In the genomic region with DNA sequence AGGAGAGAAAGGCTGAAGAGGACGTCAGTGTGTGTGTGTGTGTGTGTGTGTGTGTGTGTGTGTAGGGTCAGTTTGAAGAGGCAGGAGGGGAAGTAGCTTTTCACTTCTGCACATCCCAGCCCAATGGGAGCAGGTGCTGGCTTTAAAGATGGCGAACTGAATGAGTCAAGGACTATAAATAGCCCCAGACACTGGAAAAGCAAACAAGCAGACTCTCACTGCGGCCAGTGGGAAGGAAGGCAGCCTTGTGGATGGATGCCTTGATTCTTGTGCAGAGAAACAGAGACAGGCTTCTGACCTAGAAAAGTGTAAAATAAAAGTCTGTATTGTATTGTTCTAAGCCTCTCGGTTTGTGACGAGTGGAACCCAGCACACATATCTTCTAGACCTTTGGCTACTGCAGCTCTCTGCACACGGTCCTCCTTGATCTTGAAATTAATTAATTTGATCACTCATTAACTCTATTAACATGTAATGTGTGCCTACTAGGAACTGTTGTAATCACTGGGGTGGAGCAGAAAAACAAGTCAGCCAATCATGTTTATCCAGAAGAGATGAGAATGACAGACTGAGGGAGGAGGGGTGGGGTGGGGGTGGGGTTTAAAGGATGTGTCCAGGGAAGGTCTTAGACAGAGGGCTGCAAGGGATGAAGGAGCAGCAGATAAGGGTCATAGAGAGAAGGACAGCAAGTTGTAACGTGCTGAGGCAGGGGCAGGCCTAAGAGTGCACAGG, we compare ENCODE assay signal across 9 mouse cellular contexts.
A peak's percentile ranks its signal among the peaks of the same experiment; 100 is the strongest.
DNase-seq lines count a peak whose midpoint lies in the region; ATAC-seq and TF ChIP-seq lines count a peak whose summit lies in the region.
"Had no signal": no experiment of that assay in that cellular context is flagged by ENCODE, and none has a peak within 500 bp of the region (broad histone marks: within the 10 kb centered on the region; RNA-seq: fewer than 3 reads in every experiment).

No protein-coding gene starts in this region.

- no peaks in the 10 kb centered on the region for H3K9me3 ChIP-seq in heart, embryonic 11.5 days (replicated peaks; ENCODE audit: control insufficient read depth, low read length)
- no peaks in the 10 kb centered on the region for H3K9me3 ChIP-seq in liver, embryonic 15.5 days (replicated peaks)

- no peak for TF ChIP-seq CTCF in kidney, adult 2 months (conservative IDR thresholded peaks at IDR 0.05; ENCODE audit: insufficient read depth, insufficient read length, low read depth, low read length)

- no peak overlapping the region for H3K4me3 ChIP-seq in heart, embryonic 11.5 days (ENCODE audit: low read depth, low read length)
- H3K4me3 ChIP-seq in kidney, adult 2 months (ENCODE audit: insufficient read depth, low read depth, low read length) = no peak overlapping the region
- no peak overlapping the region for H3K4me3 ChIP-seq in liver, embryonic 15.5 days (replicated peaks)

- WGBS in heart, embryonic 11.5 days (ENCODE audit: insufficient replicate concordance) = 36% methylated on average over 7 of the region's 7 CpGs
- WGBS in kidney, adult 2 months = 39% methylated on average over 7 of the region's 7 CpGs
- 50% methylated on average over 7 of the region's 7 CpGs for WGBS in liver, embryonic 15.5 days (ENCODE audit: insufficient replicate concordance)

- DNase-seq in heart, adult 8-10 months (ENCODE audit: low spot score) = no peak
- peak; percentile 67 for DNase-seq in MN1 (ENCODE audit: low spot score)
- DNase-seq in kidney, adult 2 months = peak; percentile 55
- no peak for DNase-seq in right cerebral cortex, adult 18-20 months
- no peak for DNase-seq in testis, postnatal 10 days (ENCODE audit: low spot score)
- DNase-seq in ovary, postnatal 36 days (ENCODE audit: low spot score) = no peak
- DNase-seq: lung, postnatal 14 days had no signal

- no peaks in the 10 kb centered on the region for H3K27me3 ChIP-seq in heart, embryonic 11.5 days (ENCODE audit: control insufficient read depth, insufficient read depth, low read length)
- H3K27me3 ChIP-seq in kidney, adult 2 months (replicated peaks; ENCODE audit: control insufficient read depth, insufficient read depth, low read length) = no peaks in the 10 kb centered on the region
- H3K27me3 ChIP-seq in liver, embryonic 15.5 days = no peaks in the 10 kb centered on the region

- peaks cover 15% of the 10 kb centered on the region for H3K4me1 ChIP-seq in heart, embryonic 11.5 days (ENCODE audit: control insufficient read depth, insufficient read depth, low read length)
- peaks cover 8% of the 10 kb centered on the region; the same call in 1 of the 2 replicates for H3K4me1 ChIP-seq in kidney, adult 2 months (ENCODE audit: control insufficient read depth, insufficient read depth, low read length)
- H3K4me1 ChIP-seq in liver, embryonic 15.5 days (replicated peaks) = peaks cover 19% of the 10 kb centered on the region

- H3K36me3 ChIP-seq in heart, embryonic 11.5 days (ENCODE audit: control insufficient read depth, insufficient read depth, low read length) = no peaks in the 10 kb centered on the region
- H3K36me3 ChIP-seq in kidney, adult 2 months (ENCODE audit: control insufficient read depth, insufficient read depth, low read length) = no peaks in the 10 kb centered on the region
- no peaks in the 10 kb centered on the region for H3K36me3 ChIP-seq in liver, embryonic 15.5 days (replicated peaks)

- peak overlapping the region; percentile 41 for H3K27ac ChIP-seq in heart, embryonic 11.5 days (ENCODE audit: low read depth, low read length)
- H3K27ac ChIP-seq in kidney, adult 2 months (ENCODE audit: insufficient read depth, low read depth, low read length) = peak overlapping the region; percentile 53; the same call in 1 of the 2 replicates
- H3K27ac ChIP-seq in liver, embryonic 15.5 days (replicated peaks) = no peak overlapping the region

- ATAC-seq in heart, embryonic 11.5 days (replicated peaks; ENCODE audit: insufficient number of reproducible peaks, low FRiP score, low TSS enrichment) = 0 out of 2 replicates have a peak, but pooled peaks have one; percentile 55
- ATAC-seq in liver, embryonic 15.5 days (ENCODE audit: insufficient read depth) = peak; percentile 62

- no peak overlapping the region for H3K9ac ChIP-seq in heart, embryonic 11.5 days (ENCODE audit: low read depth, low read length)
- H3K9ac ChIP-seq in liver, embryonic 15.5 days = no peak overlapping the region

- no peak for TF ChIP-seq POLR2A in kidney, adult 2 months (IDR thresholded peaks at IDR 0.05; ENCODE audit: low read depth, low read length)

- no peak overlapping the region for H3K4me2 ChIP-seq in heart, embryonic 11.5 days
- no peak overlapping the region for H3K4me2 ChIP-seq in liver, embryonic 15.5 days

Comparison
In these comparisons a context has a peak if more than half of its experiments do, and no peak if none do; other contexts are left out.
1. DNase-seq: peak in MN1 (single experiment) and kidney, adult 2 months (single experiment); none in heart, adult 8-10 months (single experiment), right cerebral cortex, adult 18-20 months (single experiment), testis, postnatal 10 days (single experiment) and ovary, postnatal 36 days (single experiment).